Mouse (Mus musculus): ENCODE measurements at regions not wholly inside any gene's neighbourhood (a gene's known extent, or its start where the extent isn't known, plus 50 kb on each side); places are given as distances from the start of the nearest gene placed in this dataset.

- ATAC-seq (replicated peaks; ENCODE audit: low read depth, poor library complexity, severe bottlenecking): no peak
These were observed 511.5 kb downstream of the 1700129C05Rik start for GRCm38 (mm10) chr14:58631221-58631620.

- no peak for ATAC-seq (replicated peaks; ENCODE audit: low read depth, poor library complexity, severe bottlenecking)
These were observed 514.4 kb downstream of the 1700129C05Rik start for GRCm38 (mm10) chr14:58628266-58628665.

- ATAC-seq (replicated peaks; ENCODE audit: low read depth, poor library complexity, severe bottlenecking): no peak
These were observed 516.0 kb downstream of the 1700129C05Rik start for GRCm38 (mm10) chr14:58626506-58627256.

GRCm38 (mm10) chr14:58620186-58620585, 522.5 kb downstream of the 1700129C05Rik start:
- ATAC-seq (replicated peaks; ENCODE audit: low read depth, poor library complexity, severe bottlenecking): no peak

GRCm38 (mm10) chr14:58617656-58618055, 525.0 kb downstream of the 1700129C05Rik start:
- ATAC-seq (replicated peaks; ENCODE audit: low read depth, poor library complexity, severe bottlenecking): no peak

- no peak for ATAC-seq (replicated peaks; ENCODE audit: low read depth, poor library complexity, severe bottlenecking)
These were observed 534.5 kb downstream of the 1700129C05Rik start for GRCm38 (mm10) chr14:58608216-58608615.

- no peak for ATAC-seq (replicated peaks; ENCODE audit: low read depth, poor library complexity, severe bottlenecking)
These were observed 535.0 kb downstream of the 1700129C05Rik start for GRCm38 (mm10) chr14:58607734-58608133.

GRCm38 (mm10) chr14:58605529-58605928, 535.2 kb downstream of the Fgf9 start:
- ATAC-seq (replicated peaks; ENCODE audit: low read depth, poor library complexity, severe bottlenecking): no peak

- no peak for ATAC-seq (replicated peaks; ENCODE audit: low read depth, poor library complexity, severe bottlenecking)
These were observed 528.5 kb downstream of the Fgf9 start for GRCm38 (mm10) chr14:58598867-58599266.

GRCm38 (mm10) chr14:58597810-58598209, 527.5 kb downstream of the Fgf9 start:
- no peak for ATAC-seq (replicated peaks; ENCODE audit: low read depth, poor library complexity, severe bottlenecking)

- no peak for ATAC-seq (replicated peaks; ENCODE audit: low read depth, poor library complexity, severe bottlenecking)
These were observed 526.6 kb downstream of the Fgf9 start for GRCm38 (mm10) chr14:58596936-58597335.

- ATAC-seq (replicated peaks; ENCODE audit: low read depth, poor library complexity, severe bottlenecking): no peak
These were observed 511.5 kb downstream of the Fgf9 start for GRCm38 (mm10) chr14:58581806-58582205.

GRCm38 (mm10) chr14:58570021-58570420, 499.7 kb downstream of the Fgf9 start:
- ATAC-seq (replicated peaks; ENCODE audit: low read depth, poor library complexity, severe bottlenecking): no peak

GRCm38 (mm10) chr14:58567472-58567871, 497.1 kb downstream of the Fgf9 start:
- no peak for ATAC-seq (replicated peaks; ENCODE audit: low read depth, poor library complexity, severe bottlenecking)

- no peak for ATAC-seq (replicated peaks; ENCODE audit: low read depth, poor library complexity, severe bottlenecking)
These were observed 492.7 kb downstream of the Fgf9 start for GRCm38 (mm10) chr14:58563082-58563481.

- ATAC-seq (replicated peaks; ENCODE audit: low read depth, poor library complexity, severe bottlenecking): no peak
These were observed 480.4 kb downstream of the Fgf9 start for GRCm38 (mm10) chr14:58550785-58551184.

- ATAC-seq (replicated peaks; ENCODE audit: low read depth, poor library complexity, severe bottlenecking): no peak
These were observed 475.4 kb downstream of the Fgf9 start for GRCm38 (mm10) chr14:58545778-58546177.

GRCm38 (mm10) chr14:58543140-58543767, 472.9 kb downstream of the Fgf9 start:
- ATAC-seq (replicated peaks; ENCODE audit: low read depth, poor library complexity, severe bottlenecking): no peak

GRCm38 (mm10) chr14:58538135-58538534, 467.8 kb downstream of the Fgf9 start:
- no peak for ATAC-seq (replicated peaks; ENCODE audit: low read depth, poor library complexity, severe bottlenecking)

GRCm38 (mm10) chr14:58520976-58521549, 450.7 kb downstream of the Fgf9 start:
- no peak for ATAC-seq (replicated peaks; ENCODE audit: low read depth, poor library complexity, severe bottlenecking)

GRCm38 (mm10) chr14:58520384-58520783, 450.0 kb downstream of the Fgf9 start:
- ATAC-seq (replicated peaks; ENCODE audit: low read depth, poor library complexity, severe bottlenecking): no peak
